Mouse (Mus musculus): ENCODE results near the gene Nav3.

GRCm38 (mm10) chr10:109806782-109807493 lies 649.1 kb downstream of the Nav3 start:
- TF ChIP-seq POLR2A (IDR thresholded peaks at IDR 0.05; ENCODE audit: extremely low read depth, insufficient read depth, low read length) (no peak), CTCF (IDR thresholded peaks at IDR 0.05; ENCODE audit: low read depth, low read length) (no peak)

Data from liver, adult 2 months (tissue).